Mouse (Mus musculus) hindlimb bud, embryonic 11.5 days (tissue): ENCODE data around the gene Cltc.
"Not testable (repeated sequence)": the region's sequence is repeated elsewhere in the genome, so short reads cannot be mapped to it uniquely, and the experiment has no call there.

Experiments used
- DNase-seq: peaks from one replicate; pipeline ENCODE4 v3.0.0-alpha.2; 2012; ENCODE audit warnings: low read depth, low spot score; ENCODE audit errors: extremely low spot score

Cltc gene

GRCm38 (mm10) chr11:86757480-86758371 lies at the start of gene Cltc:
TSS of gene Cltc (minus strand) at chr11:86757565.
- peak; percentile 96 for DNase-seq

DNA sequence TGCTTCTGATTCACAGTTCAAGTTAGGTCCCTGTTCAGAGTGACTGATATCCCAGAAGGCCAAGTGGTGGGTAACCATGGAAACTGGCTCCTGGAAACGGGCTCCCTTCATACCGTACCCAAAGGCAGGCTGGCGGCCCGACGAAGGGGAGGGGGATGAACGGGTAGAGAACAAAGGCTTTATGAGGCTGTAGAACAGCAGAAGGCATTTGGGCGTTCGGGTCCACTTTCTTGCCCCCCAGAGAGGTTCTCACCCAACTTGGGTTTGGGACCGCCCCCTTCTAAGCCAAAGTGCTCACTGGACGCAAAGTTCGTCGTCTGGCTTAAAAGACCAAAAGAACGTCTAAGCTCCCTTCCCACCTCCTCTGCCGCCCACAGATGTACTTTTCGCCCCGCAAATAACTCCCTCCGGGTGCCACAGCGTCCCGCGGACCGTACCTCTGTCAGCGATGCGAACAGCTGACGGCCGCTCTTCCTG lies 49.7 kb upstream of the Cltc start:
- DNase-seq = peak; percentile 14

DNA sequence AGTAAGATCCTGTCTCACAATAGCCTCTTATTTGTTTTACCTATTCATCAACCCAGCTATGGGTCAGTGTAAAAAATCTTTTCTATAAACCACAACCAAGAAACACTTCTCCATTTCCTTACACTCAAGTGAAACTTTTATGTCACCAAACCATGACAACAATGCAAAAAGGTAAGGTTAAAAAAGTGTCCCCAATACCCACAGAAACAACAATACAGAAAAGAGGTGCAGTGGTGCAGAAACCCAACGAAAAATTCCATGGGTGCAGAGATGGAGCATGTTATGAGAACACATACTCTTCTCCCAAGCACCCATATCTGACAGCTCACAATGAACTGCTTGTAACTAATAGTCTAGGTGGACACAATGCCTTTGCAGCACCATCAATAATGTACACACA lies 36.8 kb upstream of the Cltc start:
- no peak for DNase-seq

- not testable (repeated sequence) for DNase-seq
These were observed 30.1 kb upstream of the Cltc start for GRCm38 (mm10) chr11:86787436-86787835.

- DNase-seq = no peak
These were observed 28.4 kb upstream of the Cltc start for GRCm38 (mm10) chr11:86785767-86786166.

DNA sequence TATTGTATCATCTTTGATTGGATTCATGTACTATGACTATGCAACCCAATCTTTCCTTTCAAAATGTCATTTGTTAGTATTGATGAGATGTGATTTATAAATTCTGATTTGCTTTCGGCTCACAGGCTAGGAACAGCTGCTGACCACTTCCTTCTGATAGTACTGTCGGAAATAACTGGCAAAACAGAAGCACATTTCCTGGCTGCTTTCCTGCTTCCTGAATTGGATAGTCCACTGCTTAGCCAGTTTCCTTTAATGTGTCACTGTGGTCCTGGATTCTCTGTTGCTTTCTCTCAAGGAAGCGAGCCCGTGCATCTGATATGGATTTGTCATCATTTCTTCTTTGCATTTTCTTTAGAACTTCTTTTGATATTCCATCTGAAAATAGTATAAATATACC lies 12.5 kb upstream of the Cltc start:
- no peak for DNase-seq

DNA sequence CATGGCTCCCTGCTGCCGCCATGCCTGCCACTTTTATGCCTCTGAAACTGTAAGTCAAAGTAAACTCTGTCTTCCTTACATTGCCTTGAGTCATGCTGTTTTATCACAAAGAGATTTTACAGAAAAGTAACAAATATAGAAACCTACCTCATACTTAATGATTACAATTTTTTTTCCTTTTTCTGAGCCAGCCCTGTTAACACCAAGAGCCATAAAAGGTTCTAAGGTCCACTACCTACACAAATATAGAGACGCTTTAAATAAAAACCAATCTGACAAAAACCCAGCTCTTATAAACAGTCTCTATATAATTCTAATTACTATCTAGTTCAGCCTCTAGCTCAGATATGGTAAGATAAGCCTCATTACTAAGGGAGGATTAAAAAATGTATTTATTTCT lies 7.1 kb upstream of the Cltc start:
- no peak for DNase-seq

- DNase-seq = not testable (repeated sequence)
These were observed 5.8 kb upstream of the Cltc start for GRCm38 (mm10) chr11:86763127-86763526.

DNA sequence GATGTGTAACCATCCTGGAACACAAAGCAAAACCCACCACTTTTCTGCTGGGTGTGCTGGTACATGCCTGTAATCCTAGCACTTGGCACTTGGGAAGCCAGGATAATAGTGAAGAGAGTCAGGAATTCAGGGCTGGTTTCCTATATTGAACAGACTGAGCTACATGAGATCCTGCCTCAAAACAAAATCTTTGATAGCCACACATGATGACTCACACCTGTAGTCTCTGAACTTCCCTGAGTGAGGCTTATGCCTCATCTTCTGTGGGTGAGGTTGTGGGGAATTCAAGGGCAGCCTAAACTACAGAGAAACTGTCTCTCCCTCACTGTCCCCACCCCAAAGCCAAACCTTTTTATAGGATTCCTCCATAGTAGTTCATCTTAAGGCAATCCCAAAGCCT lies 3.0 kb upstream of the Cltc start:
- DNase-seq = no peak

DNA sequence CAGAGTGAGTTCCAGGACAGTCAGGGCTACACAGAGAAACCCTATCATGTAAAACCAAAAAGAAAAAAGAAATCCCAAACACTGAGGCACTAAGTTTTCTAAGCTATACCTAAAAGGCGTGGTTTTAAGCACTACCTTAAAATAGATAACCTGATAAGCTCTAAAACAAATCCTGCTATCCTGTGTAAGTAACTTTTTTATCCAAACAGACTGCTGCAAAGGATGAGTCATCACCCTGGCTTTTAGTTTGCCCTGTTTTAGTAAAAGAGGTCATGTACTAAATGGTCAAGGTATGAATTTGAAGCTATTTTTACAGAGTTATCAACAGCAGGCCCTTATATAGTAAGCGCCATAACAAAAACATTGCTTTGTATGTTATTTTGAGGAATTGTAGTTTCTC lies 2.5 kb upstream of the Cltc start:
- DNase-seq = no peak

GRCm38 (mm10) chr11:86759226-86759625 lies 1.9 kb upstream of the Cltc start:
- DNase-seq = no peak

- DNase-seq = no peak
These were observed 1.2 kb upstream of the Cltc start for GRCm38 (mm10) chr11:86758559-86758958.

- no peak for DNase-seq
These were observed 254 bp downstream of the Cltc start for GRCm38 (mm10) chr11:86757142-86757479.

DNA sequence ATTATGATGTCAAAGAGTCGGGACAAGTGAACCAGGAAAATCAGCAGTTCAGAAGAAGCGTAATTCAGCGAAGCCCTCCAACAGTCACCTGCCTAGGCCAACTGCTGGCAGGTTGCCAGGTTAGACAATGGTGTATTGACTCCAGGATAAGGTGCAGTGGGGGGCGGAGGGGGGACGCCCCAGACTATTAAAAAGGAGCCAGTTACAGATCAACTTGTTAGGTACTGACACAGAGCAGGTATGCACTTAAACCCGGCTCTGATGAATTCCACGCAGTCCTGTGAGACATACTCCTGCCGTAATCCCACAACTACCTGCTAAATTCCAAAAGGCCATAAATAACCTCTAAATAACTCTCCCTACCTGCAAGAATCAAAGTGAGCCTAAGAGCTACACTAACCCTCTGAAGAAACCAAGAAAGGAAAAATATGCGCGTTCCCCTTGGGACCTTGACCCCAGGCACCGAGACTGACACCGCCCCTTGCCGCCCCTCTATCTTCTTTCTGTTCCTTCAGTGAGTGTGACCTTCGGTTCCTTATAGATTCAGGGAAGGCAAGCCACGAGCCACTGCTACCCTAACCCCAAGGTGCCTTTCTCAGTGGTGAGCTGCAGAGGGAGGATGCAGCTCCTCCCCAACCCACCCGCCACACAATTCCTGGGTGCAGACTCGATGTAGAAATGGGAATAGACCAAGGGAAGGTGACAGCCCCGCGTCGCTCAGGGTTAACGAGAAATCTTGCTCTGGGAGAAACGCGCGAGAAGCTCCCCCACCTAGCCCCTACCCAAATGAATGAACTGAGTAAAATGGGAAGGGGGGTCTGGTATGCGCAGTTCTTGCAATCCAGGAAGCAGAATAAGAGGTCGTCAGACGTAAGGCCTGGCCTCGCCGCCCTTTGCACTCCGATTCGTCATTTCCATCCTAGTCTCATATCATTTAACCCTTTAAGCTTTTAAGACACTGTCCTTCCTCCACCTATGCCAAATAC lies 916 bp downstream of the Cltc start:
- DNase-seq = no peak

DNA sequence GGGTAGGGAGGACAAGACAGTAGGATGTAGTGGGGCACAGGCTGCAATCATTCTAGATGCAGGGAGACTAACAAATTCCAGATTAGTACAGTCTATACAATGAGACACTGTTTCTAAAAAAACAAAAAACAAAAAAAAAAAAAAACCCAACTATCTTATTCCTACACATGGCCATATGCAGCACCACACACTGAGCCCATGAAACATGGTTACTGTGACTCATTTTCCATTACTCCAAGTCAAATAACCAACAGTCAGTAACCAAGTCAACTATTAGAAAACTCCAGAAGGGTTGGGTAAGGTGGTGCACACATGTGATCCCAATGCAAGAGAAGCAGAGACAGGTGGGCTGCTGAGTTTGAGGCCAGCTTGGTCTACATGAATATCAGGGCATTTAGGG lies 5.0 kb downstream of the Cltc start:
- DNase-seq = no peak

- DNase-seq = no peak
These were observed 6.4 kb downstream of the Cltc start for GRCm38 (mm10) chr11:86751010-86751409.

- DNase-seq = no peak
These were observed 7.5 kb downstream of the Cltc start for GRCm38 (mm10) chr11:86749776-86750423.

DNA sequence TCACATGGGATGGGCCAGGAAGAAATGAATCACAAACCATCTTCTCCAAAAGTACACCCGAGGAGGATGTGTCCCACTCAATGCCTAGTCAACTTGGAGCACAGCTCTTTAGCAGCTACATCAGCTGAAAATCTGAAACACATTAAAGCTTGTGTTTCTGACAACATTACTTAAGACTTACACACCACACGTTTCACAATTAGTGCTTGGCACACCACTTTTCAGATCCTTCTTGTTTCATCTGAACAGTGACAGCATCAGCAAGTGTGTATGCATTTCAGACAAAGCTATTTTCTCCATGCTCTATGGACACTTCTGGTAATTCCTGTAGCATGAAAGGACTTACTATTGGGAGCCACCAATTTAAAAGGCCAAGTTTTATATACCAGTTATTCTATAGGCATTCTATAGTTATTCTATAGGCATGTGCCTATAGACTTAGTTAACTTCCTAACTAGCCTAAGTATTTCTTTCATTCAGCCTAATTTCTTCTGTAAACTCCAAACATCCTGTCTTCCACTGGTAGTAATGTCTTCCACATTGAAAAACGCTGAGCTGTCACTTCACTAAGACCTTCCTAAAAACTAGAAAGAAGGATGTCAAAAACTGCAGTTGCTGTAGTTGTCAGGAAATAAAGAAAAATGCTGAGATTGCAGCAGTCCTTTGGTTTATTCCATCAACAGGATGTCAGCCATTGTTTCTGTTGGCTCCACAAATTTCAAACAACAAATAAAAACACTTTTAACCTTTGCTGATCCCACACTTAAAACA lies 11.5 kb downstream of the Cltc start:
- DNase-seq = no peak

GRCm38 (mm10) chr11:86742605-86743004 lies 14.8 kb downstream of the Cltc start:
- DNase-seq = no peak

DNA sequence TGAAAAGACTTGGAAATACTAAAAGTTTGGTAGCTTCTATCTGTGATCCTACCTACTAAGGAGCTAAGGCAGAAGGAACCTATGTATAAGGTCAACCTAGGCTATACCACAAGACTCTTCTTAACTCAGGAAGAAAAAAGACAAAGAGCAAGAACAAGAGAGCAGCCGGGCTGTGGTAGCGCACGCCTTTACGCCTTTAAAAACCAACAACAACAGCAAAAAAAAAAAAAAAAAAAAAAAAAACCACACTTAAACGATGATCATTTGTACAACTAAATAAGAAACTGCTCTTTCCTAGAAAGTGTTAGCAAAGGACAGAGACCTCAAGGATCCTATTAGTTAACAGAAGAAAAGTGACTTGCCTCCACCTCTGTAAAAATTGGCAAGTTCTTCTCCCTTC lies 15.9 kb downstream of the Cltc start:
- no peak for DNase-seq
